Mouse (Mus musculus): ENCODE results near the gene Rasal2. TPM values are rescaled to one million over a fixed set of nuclear protein-coding genes. Genes with fewer than 3 reads are reported as not detected.

The Rasal2 gene
- polyA plus RNA-seq, 1 experiment, result not detected

- TF ChIP-seq TAL1 (IDR thresholded peaks at IDR 0.05; ENCODE audit: low read length) (no peak), GATA1 (IDR thresholded peaks at IDR 0.05; ENCODE audit: low read length) (no peak)
- Histone ChIP-seq H3K27me3 (ENCODE audit: control insufficient read depth) (no peaks in the 10 kb centered on the region), H3K4me3 (replicated peaks) (no peak overlapping the region)
Measured at GRCm38 (mm10) chr1:157323091-157323490, 89.3 kb downstream of the Rasal2 start.

GRCm38 (mm10) chr1:157318896-157319295, 93.5 kb downstream of the Rasal2 start:
- Histone ChIP-seq H3K4me3 (replicated peaks) (no peak overlapping the region), H3K9me3 (ENCODE audit: control insufficient read depth, low read length) (no peaks in the 10 kb centered on the region), H3K27me3 (ENCODE audit: control insufficient read depth) (no peaks in the 10 kb centered on the region), H3K4me1 (ENCODE audit: control insufficient read depth) (no peaks in the 10 kb centered on the region), H3K36me3 (ENCODE audit: control insufficient read depth) (no peaks in the 10 kb centered on the region)
- TF ChIP-seq GATA1 (IDR thresholded peaks at IDR 0.05; ENCODE audit: low read length) (no peak), TAL1 (IDR thresholded peaks at IDR 0.05; ENCODE audit: low read length) (no peak)

More at GRCm38 (mm10) chr1:157323091-157323490, 89.3 kb downstream of the Rasal2 start:
- no peaks in the 10 kb centered on the region for H3K36me3 ChIP-seq (ENCODE audit: control insufficient read depth)
- no peaks in the 10 kb centered on the region for H3K4me1 ChIP-seq (ENCODE audit: control insufficient read depth)
- no peaks in the 10 kb centered on the region for H3K9me3 ChIP-seq (ENCODE audit: control insufficient read depth, low read length)

GRCm38 (mm10) chr1:157301266-157301665, 111.1 kb downstream of the Rasal2 start:
- no peak for TF ChIP-seq TAL1 (IDR thresholded peaks at IDR 0.05; ENCODE audit: low read length)
- no peak for TF ChIP-seq GATA1 (IDR thresholded peaks at IDR 0.05; ENCODE audit: low read length)
- Histone ChIP-seq H3K9me3 (ENCODE audit: control insufficient read depth, low read length) (no peaks in the 10 kb centered on the region), H3K27me3 (ENCODE audit: control insufficient read depth) (no peaks in the 10 kb centered on the region)

GRCm38 (mm10) chr1:157299559-157299958, 112.8 kb downstream of the Rasal2 start:
- no peak for TF ChIP-seq GATA1 (IDR thresholded peaks at IDR 0.05; ENCODE audit: low read length)
- TF ChIP-seq TAL1 (IDR thresholded peaks at IDR 0.05; ENCODE audit: low read length), result no peak
- no peaks in the 10 kb centered on the region for H3K4me1 ChIP-seq (ENCODE audit: control insufficient read depth)
- no peaks in the 10 kb centered on the region for H3K36me3 ChIP-seq (ENCODE audit: control insufficient read depth)
- H3K27me3 ChIP-seq (ENCODE audit: control insufficient read depth), result no peaks in the 10 kb centered on the region
- no peak overlapping the region for H3K4me3 ChIP-seq (replicated peaks)
- no peaks in the 10 kb centered on the region for H3K9me3 ChIP-seq (ENCODE audit: control insufficient read depth, low read length)

More at GRCm38 (mm10) chr1:157301266-157301665, 111.1 kb downstream of the Rasal2 start:
- Histone ChIP-seq H3K36me3 (ENCODE audit: control insufficient read depth) (no peaks in the 10 kb centered on the region), H3K4me1 (ENCODE audit: control insufficient read depth) (no peaks in the 10 kb centered on the region), H3K4me3 (replicated peaks) (no peak overlapping the region)

GRCm38 (mm10) chr1:157298990-157299389, 113.4 kb downstream of the Rasal2 start:
- no peak for TF ChIP-seq TAL1 (IDR thresholded peaks at IDR 0.05; ENCODE audit: low read length)
- no peak for TF ChIP-seq GATA1 (IDR thresholded peaks at IDR 0.05; ENCODE audit: low read length)
- H3K4me1 ChIP-seq (ENCODE audit: control insufficient read depth), result no peaks in the 10 kb centered on the region
- H3K27me3 ChIP-seq (ENCODE audit: control insufficient read depth), result no peaks in the 10 kb centered on the region
- no peak overlapping the region for H3K4me3 ChIP-seq (replicated peaks)
- H3K9me3 ChIP-seq (ENCODE audit: control insufficient read depth, low read length), result no peaks in the 10 kb centered on the region
- no peaks in the 10 kb centered on the region for H3K36me3 ChIP-seq (ENCODE audit: control insufficient read depth)

- H3K27me3 ChIP-seq (ENCODE audit: control insufficient read depth), result no peaks in the 10 kb centered on the region
- H3K4me3 ChIP-seq (replicated peaks), result no peak overlapping the region
- no peaks in the 10 kb centered on the region for H3K36me3 ChIP-seq (ENCODE audit: control insufficient read depth)
- no peak for TF ChIP-seq TAL1 (IDR thresholded peaks at IDR 0.05; ENCODE audit: low read length)
- no peak for TF ChIP-seq GATA1 (IDR thresholded peaks at IDR 0.05; ENCODE audit: low read length)
- H3K4me1 ChIP-seq (ENCODE audit: control insufficient read depth), result no peaks in the 10 kb centered on the region
- no peaks in the 10 kb centered on the region for H3K9me3 ChIP-seq (ENCODE audit: control insufficient read depth, low read length)
Measured at GRCm38 (mm10) chr1:157297137-157297536, 115.3 kb downstream of the Rasal2 start.

GRCm38 (mm10) chr1:157295868-157296267, 116.5 kb downstream of the Rasal2 start:
- H3K36me3 ChIP-seq (ENCODE audit: control insufficient read depth), result no peaks in the 10 kb centered on the region
- H3K4me3 ChIP-seq (replicated peaks), result no peak overlapping the region
- no peaks in the 10 kb centered on the region for H3K9me3 ChIP-seq (ENCODE audit: control insufficient read depth, low read length)
- TF ChIP-seq GATA1 (IDR thresholded peaks at IDR 0.05; ENCODE audit: low read length), result no peak
- no peaks in the 10 kb centered on the region for H3K27me3 ChIP-seq (ENCODE audit: control insufficient read depth)
- H3K4me1 ChIP-seq (ENCODE audit: control insufficient read depth), result no peaks in the 10 kb centered on the region

- no peaks in the 10 kb centered on the region for H3K27me3 ChIP-seq (ENCODE audit: control insufficient read depth)
- no peaks in the 10 kb centered on the region for H3K4me1 ChIP-seq (ENCODE audit: control insufficient read depth)
- H3K4me3 ChIP-seq (replicated peaks), result no peak overlapping the region
- H3K9me3 ChIP-seq (ENCODE audit: control insufficient read depth, low read length), result no peaks in the 10 kb centered on the region
- no peak for TF ChIP-seq TAL1 (IDR thresholded peaks at IDR 0.05; ENCODE audit: low read length)
- TF ChIP-seq GATA1 (IDR thresholded peaks at IDR 0.05; ENCODE audit: low read length), result no peak
- no peaks in the 10 kb centered on the region for H3K36me3 ChIP-seq (ENCODE audit: control insufficient read depth)
Measured at GRCm38 (mm10) chr1:157290173-157290572, 122.2 kb downstream of the Rasal2 start.

GRCm38 (mm10) chr1:157289251-157289650, 123.1 kb downstream of the Rasal2 start:
- no peak for TF ChIP-seq GATA1 (IDR thresholded peaks at IDR 0.05; ENCODE audit: low read length)
- no peak for TF ChIP-seq TAL1 (IDR thresholded peaks at IDR 0.05; ENCODE audit: low read length)
- Histone ChIP-seq H3K4me1 (ENCODE audit: control insufficient read depth) (no peaks in the 10 kb centered on the region), H3K36me3 (ENCODE audit: control insufficient read depth) (no peaks in the 10 kb centered on the region), H3K4me3 (replicated peaks) (no peak overlapping the region), H3K9me3 (ENCODE audit: control insufficient read depth, low read length) (no peaks in the 10 kb centered on the region), H3K27me3 (ENCODE audit: control insufficient read depth) (no peaks in the 10 kb centered on the region)

- no peaks in the 10 kb centered on the region for H3K36me3 ChIP-seq (ENCODE audit: control insufficient read depth)
- no peaks in the 10 kb centered on the region for H3K27me3 ChIP-seq (ENCODE audit: control insufficient read depth)
- H3K4me1 ChIP-seq (ENCODE audit: control insufficient read depth), result no peaks in the 10 kb centered on the region
- TF ChIP-seq GATA1 (IDR thresholded peaks at IDR 0.05; ENCODE audit: low read length) (no peak), TAL1 (IDR thresholded peaks at IDR 0.05; ENCODE audit: low read length) (no peak)
- no peaks in the 10 kb centered on the region for H3K9me3 ChIP-seq (ENCODE audit: control insufficient read depth, low read length)
- H3K4me3 ChIP-seq (replicated peaks), result no peak overlapping the region
Measured at GRCm38 (mm10) chr1:157286561-157286960, 125.8 kb downstream of the Rasal2 start.

Data from erythroblast, embryonic 14.5 days (primary cell).